Mouse (Mus musculus) MEL-GATA-1-ER (cell line): ENCODE data around the gene Zfp36.

Experiments used
- DNase-seq: peaks from one replicate; pipeline ENCODE4 v3.0.0-alpha.2; 2012; ENCODE audit warnings: low read depth; ENCODE audit errors: extremely low read depth

The Zfp36 gene

GRCm38 (mm10) chr7:28370051-28370450 lies 10.0 kb downstream of the Zfp36 start:
- DNase-seq: no peak

GRCm38 (mm10) chr7:28368276-28368920 lies 11.7 kb downstream of the Zfp36 start:
- DNase-seq: no peak

GRCm38 (mm10) chr7:28367663-28368275 lies 12.3 kb downstream of the Zfp36 start:
- no peak for DNase-seq

- no peak for DNase-seq
These were observed 17.5 kb downstream of the Zfp36 start for GRCm38 (mm10) chr7:28362441-28363060.

- DNase-seq: no peak
These were observed 18.3 kb downstream of the Zfp36 start for GRCm38 (mm10) chr7:28361647-28362341.

GRCm38 (mm10) chr7:28360291-28360690 lies 19.8 kb downstream of the Zfp36 start:
- DNase-seq: no peak

GRCm38 (mm10) chr7:28359854-28360253 lies 20.2 kb downstream of the Zfp36 start:
- DNase-seq: no peak

- no peak for DNase-seq
These were observed 21.6 kb downstream of the Zfp36 start for GRCm38 (mm10) chr7:28358431-28358830.

- no peak for DNase-seq
These were observed 22.1 kb downstream of the Zfp36 start for GRCm38 (mm10) chr7:28357984-28358383.

- no peak for DNase-seq
These were observed 23.1 kb downstream of the Zfp36 start for GRCm38 (mm10) chr7:28356981-28357380.

- DNase-seq: no peak
These were observed 24.8 kb downstream of the Zfp36 start for GRCm38 (mm10) chr7:28355221-28355620.

- no peak for DNase-seq
These were observed 25.5 kb downstream of the Zfp36 start for GRCm38 (mm10) chr7:28354596-28354995.

- no peak for DNase-seq
These were observed 25.9 kb downstream of the Zfp36 start for GRCm38 (mm10) chr7:28354113-28354581.

GRCm38 (mm10) chr7:28353267-28353666 lies 26.8 kb downstream of the Zfp36 start:
- DNase-seq: no peak

GRCm38 (mm10) chr7:28351676-28352191 lies 28.3 kb downstream of the Zfp36 start:
- DNase-seq: no peak

- peak; percentile 81 for DNase-seq
These were observed 29.7 kb downstream of the Zfp36 start, which contains the start of gene Rps16 for GRCm38 (mm10) chr7:28350155-28350883. Gene Rps16 (plus strand): TSS chr7:28350652.

- DNase-seq: no peak
These were observed 31.5 kb downstream of the Zfp36 start for GRCm38 (mm10) chr7:28348601-28349000.

GRCm38 (mm10) chr7:28347746-28348145 lies 32.3 kb downstream of the Zfp36 start:
- DNase-seq: no peak

GRCm38 (mm10) chr7:28344637-28345036 lies 35.4 kb downstream of the Zfp36 start:
- peak; percentile 59 for DNase-seq

- no peak for DNase-seq
These were observed 38.7 kb downstream of the Zfp36 start for GRCm38 (mm10) chr7:28341381-28341780.
